Mouse (Mus musculus) small intestine, adult 2 months (tissue): ENCODE measurements around the gene Itga5. TPM values are rescaled to one million over a fixed set of nuclear protein-coding genes. Genes with fewer than 3 reads are reported as not detected.

Source experiments
- H3K27ac ChIP-seq: fragments of 200-500 bp; 2 replicates; pipeline ENCODE4 v1.5.1; 2012; ENCODE audit warnings: low read depth, low read length, control low read depth, inconsistent platforms; ENCODE audit not compliant: insufficient read depth
- H3K27me3 ChIP-seq: fragments of 200-500 bp; 2 replicates; pipeline ENCODE4 v1.6.1; 2012; ENCODE audit warnings: mild to moderate bottlenecking, moderate library complexity, low read length, inconsistent platforms; ENCODE audit not compliant: control insufficient read depth, insufficient read depth
- H3K36me3 ChIP-seq: fragments of 200-500 bp; 2 replicates; pipeline ENCODE4 v1.6.1; 2012; ENCODE audit warnings: mild to moderate bottlenecking, low read length, control low read depth, inconsistent platforms; ENCODE audit not compliant: control insufficient read depth, insufficient read depth
- H3K4me1 ChIP-seq: fragments of 200-500 bp; 2 replicates; pipeline ENCODE4 v1.6.1; 2012; ENCODE audit warnings: low read length, inconsistent platforms, mixed read lengths; ENCODE audit not compliant: control insufficient read depth, insufficient read depth, insufficient read length
- H3K4me3 ChIP-seq: fragments of 200-500 bp; 2 replicates; pipeline ENCODE4 v1.5.1; 2012; ENCODE audit warnings: low read depth, mild to moderate bottlenecking, control low read depth, inconsistent platforms, low read length, moderate library complexity
- CTCF ChIP-seq: fragments of 200-500 bp; IDR thresholded peaks from 2 replicates; pipeline ENCODE4 v1.5.1; 2012; ENCODE audit warnings: low read depth, mild to moderate bottlenecking, control low read depth, inconsistent platforms, low read length, moderate library complexity, mixed read lengths; ENCODE audit not compliant: insufficient replicate concordance, insufficient read length; ENCODE audit errors: extremely low read depth
- POLR2A ChIP-seq: fragments of 200-500 bp; IDR thresholded peaks from 2 replicates; pipeline ENCODE4 v1.6.1; 2012; ENCODE audit warnings: low read depth, mild to moderate bottlenecking, control low read depth, inconsistent platforms, low read length, moderate library complexity
- WGBS: fragments of 180-500 bp; shearing (Covaris S2); methylation state at CpG from one replicate; pipeline ENCODE4 v1.1.7; 2018; 5-methylcytosine and 5-hydroxymethylcytosine counted together
- polyA plus RNA-seq: library from polyadenylated mRNA; depleted of rRNA; stranded (reverse); fragments of >200 nt; gene quantifications from 2 replicates; pipeline ENCODE4 v1.2.3, GENCODE M21; 2012

Gene Itga5
- polyA plus RNA-seq, 1 experiment: 8.8 TPM

DNA sequence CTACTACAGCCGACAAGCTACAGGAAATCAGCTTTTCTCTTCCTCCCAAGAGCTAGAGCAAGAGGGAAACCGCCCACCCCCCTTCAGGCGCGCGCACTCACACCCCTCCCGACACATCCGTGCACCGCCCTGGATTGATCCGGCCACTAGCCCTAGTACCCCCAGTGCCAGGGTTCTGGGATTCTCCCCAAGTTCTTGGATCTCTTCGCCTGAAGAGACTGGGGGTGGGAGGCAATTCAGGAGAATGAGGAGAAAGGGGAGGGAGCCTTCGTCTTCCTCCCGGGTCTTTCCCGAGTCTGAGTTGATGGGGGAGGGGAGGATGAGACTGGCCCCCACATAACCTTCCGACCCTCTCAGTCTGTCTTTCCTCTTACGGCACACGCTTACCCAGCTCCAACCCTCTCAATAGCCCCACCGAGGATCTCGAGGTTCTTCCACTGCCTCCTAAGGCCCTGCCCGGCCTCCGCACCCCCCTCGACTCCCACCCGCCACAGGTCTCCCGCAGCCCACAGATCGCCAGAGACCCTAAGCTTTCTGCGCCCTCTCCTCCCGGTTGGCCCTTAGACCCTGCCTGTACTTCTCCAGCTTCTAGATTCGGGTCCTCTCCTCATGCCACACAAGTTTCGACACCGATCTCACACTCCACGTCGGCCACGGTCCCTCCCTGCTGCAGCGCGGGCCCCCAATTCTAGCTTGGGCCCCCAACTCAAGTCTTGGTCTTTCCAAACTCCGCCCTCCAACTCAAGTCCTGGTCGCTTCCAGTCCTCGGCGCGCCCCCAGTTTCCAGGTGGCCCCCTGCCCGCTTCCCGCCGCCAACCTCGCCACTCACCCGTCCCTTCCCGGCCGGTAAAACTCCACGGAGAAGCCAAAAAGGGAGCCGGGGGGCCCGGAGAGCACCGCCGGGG, 840 bp downstream of the Itga5 start:
- Histone ChIP-seq H3K4me3 (peak overlapping the region; percentile 74), H3K4me1 (peaks cover 8% of the 10 kb centered on the region), H3K27ac (peak overlapping the region; percentile 59), H3K36me3 (no peaks in the 10 kb centered on the region), H3K27me3 (0 out of 2 replicates have a peak, but pooled peaks cover 6% of the 10 kb centered on the region)
- WGBS: 12% methylated on average over 51 of the region's 51 CpGs
- TF ChIP-seq POLR2A (no peak), CTCF (no peak)

GRCm38 (mm10) chr15:103364761-103365160, 1.8 kb downstream of the Itga5 start:
- TF ChIP-seq POLR2A (no peak), CTCF (no peak)
- 0 out of 2 replicates have a peak, but pooled peaks cover 6% of the 10 kb centered on the region for H3K27me3 ChIP-seq
- H3K36me3 ChIP-seq: no peaks in the 10 kb centered on the region
- WGBS: 47% methylated on average over 4 of the region's 4 CpGs
- H3K27ac ChIP-seq: 0 out of 2 replicates have a peak overlapping the region, but pooled peaks have one; percentile 59
- peaks cover 8% of the 10 kb centered on the region for H3K4me1 ChIP-seq
- H3K4me3 ChIP-seq: no peak overlapping the region

GRCm38 (mm10) chr15:103363809-103364208, 2.8 kb downstream of the Itga5 start:
- TF ChIP-seq POLR2A: no peak
- TF ChIP-seq CTCF: no peak
- 0 out of 2 replicates have a peak, but pooled peaks cover 6% of the 10 kb centered on the region for H3K27me3 ChIP-seq
- peaks cover 8% of the 10 kb centered on the region for H3K4me1 ChIP-seq
- H3K4me3 ChIP-seq: no peak overlapping the region
- 58% methylated on average over 1 of the region's 1 CpGs for WGBS
- no peaks in the 10 kb centered on the region for H3K36me3 ChIP-seq
- no peak overlapping the region for H3K27ac ChIP-seq

GRCm38 (mm10) chr15:103362950-103363349, 3.6 kb downstream of the Itga5 start:
- Histone ChIP-seq H3K4me3 (no peak overlapping the region), H3K4me1 (peaks cover 8% of the 10 kb centered on the region), H3K36me3 (no peaks in the 10 kb centered on the region), H3K27me3 (0 out of 2 replicates have a peak, but pooled peaks cover 6% of the 10 kb centered on the region), H3K27ac (no peak overlapping the region)
- 55% methylated on average over 3 of the region's 3 CpGs for WGBS
- TF ChIP-seq CTCF (no peak), POLR2A (no peak)

GRCm38 (mm10) chr15:103362333-103362732, 4.2 kb downstream of the Itga5 start:
- WGBS: 58% methylated on average over 7 of the region's 7 CpGs

GRCm38 (mm10) chr15:103361269-103361668, 5.3 kb downstream of the Itga5 start:
- peaks cover 5% of the 10 kb centered on the region for H3K4me1 ChIP-seq
- WGBS: 52% methylated on average over 1 of the region's 1 CpGs
- no peak overlapping the region for H3K27ac ChIP-seq
- H3K36me3 ChIP-seq: no peaks in the 10 kb centered on the region
- TF ChIP-seq CTCF (no peak), POLR2A (no peak)
- no peak overlapping the region for H3K4me3 ChIP-seq
- no peaks in the 10 kb centered on the region for H3K27me3 ChIP-seq

More at GRCm38 (mm10) chr15:103362333-103362732, 4.2 kb downstream of the Itga5 start:
- Histone ChIP-seq H3K4me3 (no peak overlapping the region), H3K27ac (no peak overlapping the region), H3K4me1 (peaks cover 8% of the 10 kb centered on the region), H3K36me3 (no peaks in the 10 kb centered on the region), H3K27me3 (0 out of 2 replicates have a peak, but pooled peaks cover 6% of the 10 kb centered on the region)
- TF ChIP-seq POLR2A: no peak
- TF ChIP-seq CTCF: no peak

DNA sequence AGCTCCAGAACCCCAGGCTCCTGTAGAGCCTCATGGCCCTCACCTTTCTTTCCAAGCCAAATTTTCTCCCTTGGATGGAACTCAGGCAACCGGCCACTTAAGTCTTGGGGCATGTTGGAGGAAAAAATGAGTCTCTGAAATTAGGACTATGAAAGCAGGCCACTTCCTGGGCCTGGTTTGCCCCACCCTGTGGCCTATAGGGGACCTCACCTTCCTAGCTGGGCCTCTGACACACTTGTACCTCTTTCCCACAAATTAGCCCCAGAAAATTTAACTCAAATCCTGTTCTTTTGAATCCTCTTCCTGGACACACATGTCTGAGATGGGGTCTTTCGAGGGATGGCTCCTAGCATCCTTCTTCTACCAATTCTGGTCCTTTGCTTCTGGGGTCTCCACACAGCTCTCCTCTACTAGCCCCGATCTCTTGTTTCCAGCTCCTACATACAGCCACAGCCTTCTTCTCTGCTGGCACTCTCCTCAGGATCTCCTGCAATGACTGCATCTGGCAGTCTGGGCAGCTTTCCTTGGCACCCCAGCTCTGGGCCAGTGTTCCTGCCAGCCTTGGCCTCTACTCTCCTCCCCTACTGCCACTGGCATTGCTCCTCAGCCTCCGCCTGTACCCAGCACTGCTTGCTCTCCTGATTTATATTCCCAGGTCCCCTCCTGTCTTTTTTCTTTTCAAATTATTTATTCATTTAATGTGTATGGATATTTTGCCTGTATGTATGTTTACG, 6.5 kb downstream of the Itga5 start:
- TF ChIP-seq POLR2A (no peak), CTCF (no peak)
- Histone ChIP-seq H3K4me3 (no peak overlapping the region), H3K36me3 (peaks cover 2% of the 10 kb centered on the region; the same call in 1 of the 2 replicates), H3K27me3 (no peaks in the 10 kb centered on the region), H3K27ac (no peak overlapping the region), H3K4me1 (peaks cover 3% of the 10 kb centered on the region; the same call in 1 of the 2 replicates)
- 88% methylated on average over 5 of the region's 5 CpGs for WGBS
